Mouse (Mus musculus) adrenal gland, adult (tissue): ENCODE results near the gene Pde4d.
A peak's percentile ranks its signal among the peaks of the same experiment; 100 is the strongest.

Experiments used
- DNase-seq, 2 experiments: peaks; one replicate each; pipeline ENCODE4 v3.0.0; 2022 to 2023; ENCODE audit warnings: low spot score in 1 of 2; ENCODE audit not compliant: inconsistent age in 2 of 2

Pde4d gene

GRCm38 (mm10) chr13:109903764-109904510 is 1454.2 kb downstream of the Pde4d start:
- DNase-seq = no peak

GRCm38 (mm10) chr13:109906342-109906888 is 1456.7 kb downstream of the Pde4d start:
- no peak for DNase-seq

GRCm38 (mm10) chr13:109907634-109908033 is 1457.9 kb downstream of the Pde4d start:
- peak; percentile 67 to 90 for DNase-seq

GRCm38 (mm10) chr13:109908386-109908785 is 1458.6 kb downstream of the Pde4d start:
- peak in 1 of 2 experiments; percentile 14 for DNase-seq

GRCm38 (mm10) chr13:109909111-109909510 is 1459.4 kb downstream of the Pde4d start:
- peak in 1 of 2 experiments; percentile 19 for DNase-seq

GRCm38 (mm10) chr13:109910915-109911314 is 1461.2 kb downstream of the Pde4d start:
- DNase-seq = peak in 1 of 2 experiments; percentile 48

- DNase-seq = no peak
These were observed 1462.9 kb downstream of the Pde4d start for GRCm38 (mm10) chr13:109912635-109913034.

- DNase-seq = peak in 1 of 2 experiments; percentile 17
These were observed 1464.5 kb downstream of the Pde4d start for GRCm38 (mm10) chr13:109914246-109914645.

GRCm38 (mm10) chr13:109914846-109915245 is 1465.1 kb downstream of the Pde4d start:
- DNase-seq = peak; percentile 23 to 74

GRCm38 (mm10) chr13:109915501-109915900 is 1465.8 kb downstream of the Pde4d start:
- peak in 1 of 2 experiments; percentile 59 for DNase-seq

GRCm38 (mm10) chr13:109915964-109916363 is 1466.2 kb downstream of the Pde4d start:
- DNase-seq = peak; percentile 46 to 78

GRCm38 (mm10) chr13:109917551-109917950 is 1467.8 kb downstream of the Pde4d start:
- DNase-seq = no peak

- no peak for DNase-seq
These were observed 1468.9 kb downstream of the Pde4d start for GRCm38 (mm10) chr13:109918631-109919030.

- no peak for DNase-seq
These were observed 1470.5 kb downstream of the Pde4d start for GRCm38 (mm10) chr13:109920256-109920655.

- DNase-seq = no peak
These were observed 1471.7 kb downstream of the Pde4d start for GRCm38 (mm10) chr13:109921336-109922038.

- DNase-seq = peak; percentile 40 to 88
These were observed 1472.5 kb downstream of the Pde4d start for GRCm38 (mm10) chr13:109922228-109922627.

- DNase-seq = no peak
These were observed 1473.0 kb downstream of the Pde4d start for GRCm38 (mm10) chr13:109922782-109923181.

- no peak for DNase-seq
These were observed 1475.0 kb downstream of the Pde4d start for GRCm38 (mm10) chr13:109924771-109925170.

GRCm38 (mm10) chr13:109926277-109926920 is 1476.7 kb downstream of the Pde4d start:
- peak; percentile 25 to 50 for DNase-seq

GRCm38 (mm10) chr13:109927782-109928181 is 1478.0 kb downstream of the Pde4d start:
- no peak for DNase-seq

- DNase-seq = no peak
These were observed 1482.9 kb downstream of the Pde4d start for GRCm38 (mm10) chr13:109932688-109933087.
